Mouse (Mus musculus) intestine, postnatal 0 days (tissue): ENCODE results near the gene Itga10. TPM values are rescaled to one million over a fixed set of nuclear protein-coding genes. Genes with fewer than 3 reads are reported as not detected.

Source experiments
- ATAC-seq: fragments of 200-750 bp; cut with Nextera tagmentation; 2 replicates; pipeline ENCODE4 v1.8.0; 2017; ENCODE audit warnings: mild to moderate bottlenecking, moderate TSS enrichment, moderate library complexity
- H3K27ac ChIP-seq: fragments of 300-500 bp; sonication (generic); 2 replicates; pipeline ENCODE4 v1.5.1; 2014; ENCODE audit warnings: mild to moderate bottlenecking, low read depth, low read length, moderate library complexity
- H3K27me3 ChIP-seq: fragments of 300-500 bp; sonication (generic); replicated peaks from 2 replicates; pipeline ENCODE4 v1.6.1; 2014; ENCODE audit warnings: low read length, mixed read lengths; ENCODE audit not compliant: control insufficient read depth, insufficient read depth
- H3K36me3 ChIP-seq: fragments of 300-500 bp; sonication (generic); 2 replicates; pipeline ENCODE4 v1.6.1; 2014; ENCODE audit warnings: mild to moderate bottlenecking, moderate library complexity; ENCODE audit not compliant: control insufficient read depth, insufficient read depth
- H3K4me1 ChIP-seq: fragments of 300-500 bp; sonication (generic); replicated peaks from 2 replicates; pipeline ENCODE4 v1.6.1; 2014; ENCODE audit warnings: antibody characterized with exemption, low read length, mixed read lengths; ENCODE audit not compliant: control insufficient read depth, insufficient read depth
- H3K4me2 ChIP-seq: fragments of 300-500 bp; sonication (generic); replicated peaks from 2 replicates; pipeline ENCODE4 v1.6.1; 2014; ENCODE audit warnings: low read depth, mild to moderate bottlenecking, moderate library complexity
- H3K4me3 ChIP-seq: fragments of 300-500 bp; sonication (generic); 2 replicates; pipeline ENCODE4 v1.5.1; 2014; ENCODE audit warnings: low read depth, low read length
- H3K9ac ChIP-seq: fragments of 300-500 bp; sonication (generic); 2 replicates; pipeline ENCODE4 v1.6.1; 2014; ENCODE audit warnings: mild to moderate bottlenecking, low read depth, low read length
- H3K9me3 ChIP-seq: fragments of 300-500 bp; sonication (generic); 2 replicates; pipeline ENCODE4 v1.6.1; 2016; ENCODE audit warnings: mixed run types; ENCODE audit not compliant: control insufficient read depth
- CTCF ChIP-seq: sonication (generic); IDR thresholded peaks from 2 replicates; pipeline ENCODE4 v1.5.1; 2016; ENCODE audit warnings: low read depth, mild to moderate bottlenecking, control low read depth, antibody characterized with exemption, moderate library complexity
- WGBS: fragments of 180-500 bp; shearing (Covaris S2); extraction: QIAGEN DNeasy Blood & Tissue Kit; methylation state at CpG from one replicate; pipeline ENCODE4 v1.1.7; 2014; 5-methylcytosine and 5-hydroxymethylcytosine counted together
- polyA plus RNA-seq: library from polyadenylated mRNA; unstranded; fragments of >200 nt; fragmentation: Nextera tagmentation; extraction: Ambion mirVana; gene quantifications from 2 replicates; pipeline ENCODE4 v1.2.1, GENCODE M21; 2015

The Itga10 gene
- polyA plus RNA-seq, 1 experiment from 2014 or later, result 0.17 TPM

DNA sequence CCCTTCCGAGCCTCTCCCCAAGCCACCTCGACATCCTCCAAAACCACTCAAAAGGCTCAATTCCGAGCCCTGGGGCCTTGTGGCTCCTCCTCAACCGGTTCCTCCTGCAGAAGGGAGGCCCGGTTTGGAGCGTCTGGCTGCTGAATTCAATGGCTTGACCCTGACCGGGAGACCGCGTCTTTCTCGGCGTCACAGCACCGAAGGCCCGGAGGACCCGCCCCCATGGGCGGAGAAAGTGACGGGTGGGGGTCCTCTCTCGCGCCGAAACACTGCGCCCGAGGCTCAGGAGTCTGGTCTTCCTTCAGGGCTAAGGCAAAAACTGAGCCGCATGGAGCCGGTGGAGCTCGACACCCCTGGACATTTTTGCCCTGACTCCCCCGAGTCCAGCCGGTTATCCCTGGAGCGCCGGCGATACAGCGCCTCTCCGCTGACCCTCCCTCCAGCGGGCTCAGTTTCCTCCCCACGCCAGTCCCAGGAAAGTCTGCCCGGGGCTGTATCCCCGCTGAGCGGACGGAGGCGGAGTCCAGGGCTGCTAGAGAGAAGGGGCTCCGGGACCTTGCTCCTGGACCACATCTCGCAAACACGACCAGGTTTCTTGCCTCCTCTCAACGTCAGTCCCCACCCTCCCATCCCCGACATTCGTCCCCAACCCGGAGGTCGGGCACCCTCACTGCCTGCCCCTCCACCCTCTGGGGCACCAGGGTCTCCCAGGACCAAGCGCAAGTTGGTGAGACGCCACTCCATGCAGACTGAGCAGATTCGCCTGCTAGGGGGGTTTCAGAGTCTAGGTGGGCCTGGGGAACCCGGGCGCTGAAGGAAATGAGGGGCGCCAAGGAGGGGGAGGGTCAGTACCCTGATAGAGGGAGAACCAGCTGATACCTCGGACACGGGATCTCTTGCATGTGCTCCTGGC is 47.0 kb upstream of the Itga10 start:
- no peak for ATAC-seq
- peak overlapping the region; percentile 27 for H3K9ac ChIP-seq
- peak overlapping the region; percentile 71 for H3K4me2 ChIP-seq
- peaks cover 48% of the 10 kb centered on the region for H3K27me3 ChIP-seq
- TF ChIP-seq CTCF, result no peak
- H3K27ac ChIP-seq, result no peak overlapping the region
- peaks cover 8% of the 10 kb centered on the region; the same call in 1 of the 2 replicates for H3K4me1 ChIP-seq
- WGBS, result 2% methylated on average over 54 of the region's 54 CpGs
- H3K4me3 ChIP-seq, result peak overlapping the region; percentile 43
- H3K36me3 ChIP-seq, result no peaks in the 10 kb centered on the region
- no peaks in the 10 kb centered on the region for H3K9me3 ChIP-seq

DNA sequence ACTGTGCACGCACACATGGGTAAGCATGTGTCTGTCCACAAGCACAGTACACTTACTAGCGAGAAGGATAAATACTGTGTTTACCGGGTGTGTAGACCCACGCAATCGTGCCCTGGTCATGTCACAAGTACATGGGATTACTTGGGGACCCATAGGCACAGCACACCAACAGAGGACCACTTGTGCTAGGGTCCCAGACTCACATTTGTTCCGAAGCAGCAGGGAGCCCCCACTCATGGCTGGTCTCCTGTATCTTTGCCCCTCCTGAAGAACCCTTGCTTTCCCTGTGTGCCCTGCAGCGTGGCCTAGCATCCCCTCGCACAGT is 46.4 kb upstream of the Itga10 start:
- 51% methylated on average over 8 of the region's 8 CpGs for WGBS
- Histone ChIP-seq H3K36me3 (no peaks in the 10 kb centered on the region), H3K4me3 (0 out of 2 replicates have a peak overlapping the region, but pooled peaks have one; percentile 43), H3K9ac (no peak overlapping the region), H3K4me1 (peaks cover 8% of the 10 kb centered on the region; the same call in 1 of the 2 replicates), H3K9me3 (no peaks in the 10 kb centered on the region), H3K27ac (no peak overlapping the region), H3K4me2 (0 out of 2 replicates have a peak overlapping the region, but pooled peaks have one; percentile 71), H3K27me3 (peaks cover 48% of the 10 kb centered on the region)
- ATAC-seq, result no peak
- TF ChIP-seq CTCF, result no peak

DNA sequence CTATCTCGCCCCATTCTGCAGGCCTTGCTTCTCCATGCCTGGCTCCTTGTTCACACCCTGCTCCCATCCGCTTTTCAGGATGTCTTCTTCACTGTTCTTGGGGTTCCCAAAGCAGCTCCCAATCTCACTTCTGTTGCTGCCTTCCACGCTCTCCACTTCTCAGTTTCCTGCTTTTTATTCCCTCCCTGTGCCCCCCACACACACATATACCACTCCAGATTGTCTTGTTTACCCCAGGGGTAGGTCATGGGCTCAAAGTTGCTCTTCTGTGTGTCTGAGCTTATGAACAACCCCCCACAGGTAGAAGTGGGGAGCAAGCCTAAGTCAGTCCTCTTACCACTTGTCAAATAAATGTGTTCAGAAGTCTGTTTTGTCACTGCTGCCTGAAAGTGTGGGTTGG is 46.0 kb upstream of the Itga10 start:
- ATAC-seq, result no peak
- H3K9ac ChIP-seq, result no peak overlapping the region
- peaks cover 8% of the 10 kb centered on the region; the same call in 1 of the 2 replicates for H3K4me1 ChIP-seq
- H3K36me3 ChIP-seq, result no peaks in the 10 kb centered on the region
- H3K4me2 ChIP-seq, result no peak overlapping the region
- peaks cover 48% of the 10 kb centered on the region for H3K27me3 ChIP-seq
- H3K4me3 ChIP-seq, result no peak overlapping the region
- H3K9me3 ChIP-seq, result no peaks in the 10 kb centered on the region
- no peak for TF ChIP-seq CTCF
- WGBS, result 79% methylated on average over 3 of the region's 3 CpGs
- H3K27ac ChIP-seq, result no peak overlapping the region

DNA sequence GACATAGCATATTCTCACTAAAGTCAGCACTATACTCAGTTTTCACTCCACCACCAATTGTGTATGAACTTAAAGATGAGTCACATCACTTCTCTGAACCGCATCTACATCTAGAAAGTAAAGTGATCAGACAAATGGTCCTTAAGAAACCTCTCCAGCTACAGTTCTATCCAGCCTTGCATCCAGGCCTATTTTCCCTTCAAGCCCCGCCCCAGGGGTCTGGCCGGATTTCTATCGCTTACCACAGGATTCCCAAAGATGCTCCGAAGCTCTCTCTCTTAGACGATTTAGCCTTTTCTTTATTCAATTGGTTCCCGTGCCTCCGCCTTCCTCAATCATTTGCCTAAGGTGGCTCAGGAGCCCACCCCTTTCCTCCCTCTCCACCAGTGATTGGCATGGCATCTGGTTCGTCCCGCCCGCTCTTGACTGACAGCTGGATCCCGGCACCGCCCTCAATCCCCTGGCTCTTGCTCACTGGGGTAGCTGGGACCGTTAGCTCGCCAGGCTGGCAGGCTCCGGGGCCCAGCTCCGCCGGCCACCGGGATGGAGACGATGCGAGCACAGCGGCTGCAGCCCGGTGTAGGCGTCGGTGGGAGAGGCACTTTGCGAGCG is 44.6 kb upstream of the Itga10 start, which contains the start of gene Lix1l:
TSS of gene Lix1l (plus strand) at position 511 of the 612 bp plus-strand sequence.
- no peak for TF ChIP-seq CTCF
- Histone ChIP-seq H3K27ac (peak within 1 kb of the TSS; percentile 88), H3K4me3 (peak within 1 kb of the TSS; percentile 58), H3K27me3 (peaks cover 44% of the 10 kb centered on the region), H3K4me1 (peaks cover 8% of the 10 kb centered on the region; the same call in 1 of the 2 replicates), H3K9ac (peak within 1 kb of the TSS; percentile 66), H3K9me3 (no peaks in the 10 kb centered on the region), H3K4me2 (peak within 1 kb of the TSS; percentile 71), H3K36me3 (no peaks in the 10 kb centered on the region)
- WGBS, result under 1% methylated on average over 27 of the region's 27 CpGs
- ATAC-seq, result peak; percentile 74

DNA sequence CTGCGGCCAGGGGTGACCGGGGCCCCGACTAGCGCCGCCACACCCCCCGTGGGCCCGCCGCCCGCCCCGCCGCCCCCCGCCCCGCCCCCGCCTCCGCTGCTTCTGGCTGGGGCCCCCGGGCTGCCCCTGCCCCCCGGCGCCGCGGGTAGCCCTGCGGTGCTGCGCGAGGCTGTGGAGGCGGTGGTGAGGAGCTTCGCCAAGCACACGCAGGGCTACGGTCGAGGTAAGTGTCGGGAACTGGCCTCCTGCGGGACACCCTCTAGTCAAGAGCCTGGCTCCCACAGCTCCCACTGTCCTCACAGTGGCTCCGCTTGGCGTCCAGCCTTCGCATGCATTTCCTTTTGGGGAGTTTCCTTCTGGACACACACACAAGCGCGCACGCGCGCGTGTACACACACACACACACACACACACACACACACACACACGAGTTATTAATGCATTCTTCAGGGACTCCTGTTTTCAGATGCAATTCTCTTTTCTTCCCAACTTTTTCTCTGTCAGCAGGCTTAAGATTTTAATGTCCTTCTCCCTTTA is 44.1 kb upstream of the Itga10 start:
- ATAC-seq, result peak; percentile 50
- 5% methylated on average over 33 of the region's 40 CpGs for WGBS
- TF ChIP-seq CTCF, result no peak

More for the DNA sequence above, 44.1 kb upstream of the Itga10 start:
- Histone ChIP-seq H3K9ac (peak overlapping the region; percentile 66), H3K4me1 (peaks cover 6% of the 10 kb centered on the region; the same call in 1 of the 2 replicates), H3K36me3 (no peaks in the 10 kb centered on the region), H3K27me3 (peaks cover 39% of the 10 kb centered on the region), H3K9me3 (no peaks in the 10 kb centered on the region), H3K4me3 (peak overlapping the region; percentile 58), H3K27ac (peak overlapping the region; percentile 88), H3K4me2 (peak overlapping the region; percentile 71)
